Mouse (Mus musculus) layer of hippocampus, adult 18-20 months (tissue): ENCODE results near the gene Tnnc1. TPM values are rescaled to one million over a fixed set of nuclear protein-coding genes. Genes with fewer than 3 reads are reported as not detected.

Source experiments
- DNase-seq, 2 experiments: peaks; one replicate each; pipeline ENCODE4 v3.0.0; 2022; ENCODE audit warnings: low spot score in 2 of 2
- total RNA-seq, 2 experiments: library from RNA; stranded (reverse); gene quantifications; 2 replicates each; pipeline ENCODE4 v1.2.3; 2021

Tnnc1 gene
- total RNA-seq, 2 experiments from 2014 or later = 2.0 to 3.5 TPM

DNA sequence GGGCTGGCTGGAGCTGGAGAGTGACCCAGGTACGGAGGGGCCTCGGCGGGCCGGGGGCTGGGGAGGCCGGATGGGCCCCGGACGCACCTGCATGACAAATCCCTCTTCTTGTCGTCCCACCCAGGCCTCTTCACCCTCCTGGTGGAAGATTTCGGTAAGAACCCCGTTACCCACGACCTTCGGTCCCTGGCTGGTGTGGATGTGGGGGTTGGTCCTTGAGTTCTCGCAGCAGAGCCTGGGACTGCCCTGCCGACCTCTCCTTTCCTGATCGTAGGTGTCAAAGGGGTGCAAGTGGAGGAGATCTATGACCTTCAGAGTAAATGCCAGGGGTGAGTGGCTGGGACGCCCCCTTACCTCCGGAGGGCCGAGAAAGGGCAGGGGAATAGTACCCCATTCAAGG is 43.5 kb downstream of the Tnnc1 start:
- no peak for DNase-seq

DNA sequence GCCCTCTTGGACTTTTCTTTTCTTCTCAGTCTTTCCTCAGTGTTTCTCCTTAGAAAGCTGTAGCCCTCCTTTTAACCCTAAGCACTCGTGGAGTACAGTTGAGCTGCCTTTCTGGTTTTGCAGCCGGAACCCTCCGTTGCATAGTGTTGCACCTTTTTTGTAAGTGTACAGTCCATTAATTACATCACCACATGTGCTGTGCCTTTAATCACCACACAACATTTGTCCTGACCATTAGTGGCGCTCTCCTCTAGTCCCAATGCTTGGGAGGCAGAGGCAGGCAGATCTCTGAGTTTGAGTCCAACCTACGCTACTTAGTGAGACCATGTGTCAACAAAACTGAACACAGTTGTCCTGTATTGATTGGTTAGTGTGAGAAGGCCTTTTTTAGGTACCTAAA is 44.0 kb downstream of the Tnnc1 start:
- no peak for DNase-seq

GRCm38 (mm10) chr14:31258476-31259050 is 50.5 kb downstream of the Tnnc1 start:
- no peak for DNase-seq

GRCm38 (mm10) chr14:31260374-31260773 is 52.3 kb downstream of the Tnnc1 start:
- DNase-seq = no peak

DNA sequence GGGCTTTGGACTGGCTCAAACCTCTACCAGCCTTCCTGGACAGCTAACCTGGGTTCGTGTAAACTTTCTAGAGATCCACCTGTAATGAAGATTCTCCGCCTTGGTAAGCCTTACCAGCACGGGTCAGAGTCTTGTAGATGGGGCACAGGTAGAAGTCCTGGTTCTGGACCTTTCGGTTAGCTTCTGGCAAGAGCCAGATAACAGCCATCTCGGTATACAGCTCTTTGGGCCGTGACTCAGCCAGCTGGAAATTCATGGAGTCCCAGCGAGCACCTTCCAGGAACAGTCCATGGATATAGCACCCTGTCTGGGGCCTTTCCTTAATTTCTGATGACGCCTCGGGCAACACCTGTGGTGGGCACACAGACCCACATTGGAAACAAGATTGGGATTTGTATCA is 52.8 kb downstream of the Tnnc1 start:
- no peak for DNase-seq

Other genes with a start within 250 kb of the Tnnc1 start
- 10 to 100 TPM; 38.4 to 39.4 TPM for gene Glt8d1, start 206.9 kb upstream of the Tnnc1 start, total RNA-seq
- 100 to 1,000 TPM; 149 to 170 TPM for gene Spcs1, start 206.6 kb upstream of the Tnnc1 start, total RNA-seq
- 10 to 100 TPM; 52.0 to 56.4 TPM for gene Pbrm1, start 189.2 kb upstream of the Tnnc1 start, total RNA-seq
- gene Gnl3, start 189.2 kb upstream of the Tnnc1 start, total RNA-seq = 10 to 100 TPM; 42.6 to 45.7 TPM
- gene Smim4, start 79.4 kb upstream of the Tnnc1 start, total RNA-seq = 10 to 100 TPM; 26.9 to 30.3 TPM
- gene Nt5dc2, start 77.3 kb upstream of the Tnnc1 start, total RNA-seq = 10 to 100 TPM; 11.0 to 11.5 TPM
- gene Stab1, start 39.7 kb upstream of the Tnnc1 start, total RNA-seq = 10 to 100 TPM; 15.6 to 16.2 TPM
- gene Nisch, start 8.6 kb downstream of the Tnnc1 start, total RNA-seq = 100 to 1,000 TPM; 434 to 437 TPM
- 1 to 10 TPM; 5.2 to 5.7 TPM for gene Sema3g, start 9.5 kb downstream of the Tnnc1 start, total RNA-seq
- gene Phf7, start 43.0 kb downstream of the Tnnc1 start, total RNA-seq = 1 to 10 TPM; 3.7 to 3.8 TPM
- 100 to 1,000 TPM; 137 to 140 TPM for gene Bap1, start 43.1 kb downstream of the Tnnc1 start, total RNA-seq
- 1 to 10 TPM; 3.7 to 4.9 TPM for gene Dnah1, start 115.6 kb downstream of the Tnnc1 start, total RNA-seq
- gene Capn7, start 128.3 kb downstream of the Tnnc1 start, total RNA-seq = 10 to 100 TPM; 37.6 to 41.5 TPM
- 100 to 1,000 TPM; 158 to 165 TPM for gene Sh3bp5, start 227.8 kb downstream of the Tnnc1 start, total RNA-seq